Mouse (Mus musculus) frontal cortex, adult (tissue): ENCODE data around the gene Lcn2.

Experiments
- ATAC-seq: cut with Nextera tagmentation; 2 replicates; pipeline ENCODE4 v1.9.2; 2017; ENCODE audit warnings: mild to moderate bottlenecking, moderate library complexity, mixed read lengths; ENCODE audit not compliant: low TSS enrichment

Lcn2 gene

GRCm38 (mm10) chr2:32413936-32414335 lies 25.9 kb upstream of the Lcn2 start:
- no peak for ATAC-seq

DNA sequence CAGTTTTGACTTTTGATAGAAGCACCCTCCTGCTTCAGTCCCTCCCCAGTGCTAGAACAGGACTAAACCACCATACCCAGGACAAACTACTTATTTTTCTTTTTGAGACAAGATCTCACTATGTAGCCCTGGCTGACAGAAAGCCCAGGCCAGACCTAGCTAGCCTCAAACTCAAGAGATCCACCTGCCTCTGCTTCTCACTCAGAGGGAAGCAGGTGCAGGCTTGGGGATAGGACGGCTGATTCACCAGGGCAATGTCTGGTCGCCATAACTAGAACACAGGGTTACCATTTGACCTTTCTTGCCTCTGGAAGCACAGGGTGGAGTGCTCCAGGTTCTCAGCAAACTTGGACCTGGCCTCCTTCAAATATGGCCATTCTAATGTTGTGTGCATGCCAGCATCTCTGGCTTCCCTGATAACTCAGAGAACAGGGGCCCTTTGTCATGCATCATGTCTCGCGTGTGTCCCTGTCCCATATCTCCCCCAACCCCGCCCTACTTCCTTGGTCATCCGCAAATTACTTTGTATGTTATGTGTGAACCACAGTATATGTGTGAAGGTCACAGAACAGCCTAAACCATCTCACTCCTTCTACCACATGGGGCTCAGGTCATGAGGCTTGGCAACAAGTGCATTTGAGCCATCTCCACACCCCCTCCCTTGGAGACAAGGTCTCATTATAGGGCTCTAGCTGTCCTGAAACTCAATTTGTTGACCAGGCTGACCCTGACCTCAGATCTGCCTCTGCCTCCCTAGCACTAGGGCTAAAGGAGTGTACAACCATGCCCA lies 24.9 kb upstream of the Lcn2 start:
- ATAC-seq: no peak

GRCm38 (mm10) chr2:32411407-32411806 lies 23.4 kb upstream of the Lcn2 start:
- ATAC-seq: no peak

DNA sequence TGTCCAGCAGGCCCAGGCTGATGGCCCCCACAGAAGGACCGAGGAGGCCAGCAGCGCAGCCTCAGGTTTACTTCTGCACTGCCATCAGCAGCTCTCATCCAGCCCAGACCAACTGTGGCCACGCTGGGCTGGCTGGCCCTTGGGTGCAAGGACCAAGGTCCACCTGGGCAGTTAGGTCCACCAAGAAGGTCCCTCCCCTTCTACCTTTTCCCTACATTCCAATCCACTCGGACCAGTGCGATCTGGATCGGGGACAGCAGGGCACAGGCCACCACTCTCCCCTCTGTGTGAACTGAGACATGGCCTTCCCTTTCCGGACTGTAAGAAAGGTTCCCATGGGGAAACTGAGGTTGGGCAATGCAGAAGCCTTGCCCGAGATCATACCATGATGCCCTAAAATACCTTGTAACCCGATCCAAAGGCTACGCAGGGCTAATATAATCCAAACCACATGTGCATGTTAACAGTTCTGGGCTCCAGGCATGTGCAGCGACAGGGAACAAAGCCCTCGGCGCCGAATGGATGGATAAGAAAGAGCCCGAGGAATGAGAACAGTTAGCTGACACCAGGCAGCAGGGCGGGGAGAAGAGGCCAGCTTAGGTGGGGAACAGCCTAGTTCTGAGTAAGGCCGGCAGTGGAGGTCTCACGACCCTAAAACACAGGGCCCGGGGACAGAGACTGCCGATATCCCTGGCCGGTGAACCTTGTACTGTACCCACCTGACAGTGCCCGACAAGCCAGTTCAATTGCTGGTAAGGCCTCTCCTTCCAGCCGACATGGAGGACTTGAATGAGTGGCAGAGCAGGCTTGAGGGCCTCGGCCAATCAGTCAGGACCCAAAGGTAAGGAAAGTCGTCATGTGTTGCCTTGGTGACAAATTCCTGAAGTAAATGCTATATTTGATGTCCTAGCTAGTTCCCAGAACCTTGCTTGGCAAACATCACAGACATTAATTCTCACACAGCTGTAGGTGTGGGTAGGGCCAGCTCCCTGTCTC lies 20.7 kb upstream of the Lcn2 start:
- no peak for ATAC-seq

DNA sequence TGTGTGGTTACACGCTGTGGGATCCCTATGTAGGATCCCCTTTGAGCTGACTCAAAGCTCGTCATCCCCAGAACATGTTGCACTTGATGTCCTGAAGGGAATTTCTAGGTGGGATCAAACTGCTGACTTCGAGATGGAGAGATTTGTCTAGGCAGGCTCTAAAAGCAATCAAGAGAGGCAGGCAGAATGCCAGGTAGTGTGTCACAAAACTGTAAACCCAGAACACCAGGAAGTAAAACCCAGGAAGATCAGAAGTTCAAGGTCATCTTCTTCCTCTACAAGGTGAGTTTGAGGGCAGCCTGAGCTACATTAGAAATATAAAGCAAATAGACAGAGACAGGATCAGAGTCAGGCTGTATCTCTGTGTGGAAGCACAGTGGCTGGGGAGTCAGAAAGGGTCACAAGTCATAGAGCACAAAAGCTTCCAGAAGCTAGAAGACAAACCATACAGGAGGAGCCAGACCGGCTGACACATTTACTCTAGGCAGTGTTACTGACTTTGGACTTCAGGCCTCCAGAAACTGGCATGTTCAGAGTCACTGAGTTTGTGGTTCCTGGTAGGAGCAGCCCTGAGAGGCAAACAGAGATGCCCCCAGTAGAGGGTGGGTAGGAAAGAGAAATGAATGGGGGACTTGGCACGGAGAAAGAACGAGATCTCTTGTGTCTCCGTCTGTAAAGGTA lies 19.2 kb upstream of the Lcn2 start:
- no peak for ATAC-seq

DNA sequence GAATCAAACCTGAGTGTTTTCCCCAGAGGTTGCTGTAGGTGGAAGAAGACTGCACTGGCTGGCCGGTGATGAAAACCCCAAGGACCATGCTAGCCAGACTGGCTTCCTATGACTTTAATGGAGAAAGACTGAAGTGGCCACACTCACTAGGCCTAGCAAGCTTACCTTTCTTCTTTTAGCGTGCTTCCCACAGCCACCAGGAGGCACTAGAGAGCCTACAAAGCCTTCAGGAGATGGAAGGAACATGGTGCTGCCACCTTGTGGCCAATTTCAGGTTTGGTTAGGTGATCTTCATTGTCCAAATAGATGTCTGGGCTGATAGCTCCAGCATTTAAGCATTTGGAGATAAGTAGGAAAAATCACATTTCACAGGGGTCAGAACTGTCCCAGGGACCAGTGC lies 16.6 kb upstream of the Lcn2 start:
- peak; percentile 68 for ATAC-seq

DNA sequence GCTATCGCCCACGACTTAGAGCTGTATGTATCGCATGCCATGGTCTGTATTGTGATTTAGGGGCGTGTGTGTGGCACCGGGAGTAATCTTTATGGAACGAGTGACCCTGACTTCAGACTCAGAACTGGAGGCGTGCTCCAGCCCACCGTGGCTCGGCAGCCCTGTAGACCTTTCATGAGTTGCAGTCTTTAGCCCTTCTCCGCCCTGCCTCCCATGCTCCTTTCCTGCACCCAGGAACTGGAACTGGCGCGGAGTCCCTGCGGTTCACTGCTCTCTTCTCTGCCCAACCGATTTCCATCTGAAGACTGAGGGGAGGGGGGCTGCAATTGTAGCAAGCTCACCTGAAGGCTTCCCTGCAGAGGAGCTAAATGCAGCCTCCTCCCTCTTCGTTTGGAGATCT lies 8.6 kb upstream of the Lcn2 start:
- no peak for ATAC-seq

DNA sequence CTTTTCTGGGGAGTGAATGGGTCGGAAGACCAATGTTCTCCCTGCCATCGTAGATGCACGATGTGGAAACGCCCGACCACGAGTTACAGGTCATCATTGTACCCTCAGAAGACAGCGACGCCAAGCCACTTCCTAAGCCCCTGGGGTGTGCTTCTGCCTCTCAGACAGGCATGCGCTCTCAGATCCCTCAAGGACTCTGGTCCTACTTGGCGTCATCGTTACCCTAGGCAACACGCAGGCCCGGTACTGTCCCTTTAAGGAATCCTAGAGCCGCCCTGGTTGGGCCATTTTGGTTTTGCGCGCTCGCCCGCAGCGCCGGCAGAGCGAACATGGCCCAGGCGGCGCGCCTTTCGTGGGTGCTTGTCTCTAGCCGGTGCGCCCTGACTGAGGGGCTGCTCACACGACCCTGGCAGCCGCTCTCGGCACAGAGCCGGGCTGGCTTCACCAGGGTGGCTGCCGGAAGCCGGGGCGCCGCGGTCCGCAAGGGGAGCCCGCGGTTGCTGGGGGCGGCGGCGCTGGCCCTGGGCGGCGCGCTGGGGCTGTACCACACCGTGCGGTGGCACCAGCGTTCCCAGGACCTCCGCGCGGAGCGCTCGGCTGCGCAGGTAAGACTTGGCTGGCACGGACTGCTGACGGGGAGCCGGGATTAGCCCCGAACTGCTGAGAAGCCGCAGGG lies 8.0 kb upstream of the Lcn2 start:
- peak; percentile 93 for ATAC-seq

GRCm38 (mm10) chr2:32395484-32395945 lies 7.5 kb upstream of the Lcn2 start, which contains the start of gene Ptges2:
Gene Ptges2 (plus strand): TSS chr2:32395896.
- ATAC-seq: peak; percentile 82

DNA sequence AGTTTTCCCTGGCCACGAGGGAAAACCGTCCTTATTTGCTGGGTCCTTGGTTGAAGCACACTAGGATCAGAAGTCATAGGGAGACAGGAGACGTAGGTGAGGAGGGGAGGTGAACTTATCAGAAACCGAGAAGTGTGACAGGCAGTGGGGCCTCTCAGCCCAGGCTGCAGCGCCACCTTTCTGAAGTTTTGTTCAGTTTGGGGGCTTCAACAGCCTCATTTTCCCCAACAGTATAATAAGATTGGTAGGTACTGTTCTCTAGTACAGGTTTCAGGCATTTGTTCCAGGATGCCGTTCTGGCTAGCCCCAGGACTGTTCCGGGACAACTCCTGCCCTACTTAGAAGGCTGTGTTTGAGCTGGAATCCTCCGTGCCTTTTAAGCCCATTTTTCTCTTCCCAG lies 6.9 kb upstream of the Lcn2 start:
- ATAC-seq: peak; percentile 5; the same call in 1 of the 2 replicates

DNA sequence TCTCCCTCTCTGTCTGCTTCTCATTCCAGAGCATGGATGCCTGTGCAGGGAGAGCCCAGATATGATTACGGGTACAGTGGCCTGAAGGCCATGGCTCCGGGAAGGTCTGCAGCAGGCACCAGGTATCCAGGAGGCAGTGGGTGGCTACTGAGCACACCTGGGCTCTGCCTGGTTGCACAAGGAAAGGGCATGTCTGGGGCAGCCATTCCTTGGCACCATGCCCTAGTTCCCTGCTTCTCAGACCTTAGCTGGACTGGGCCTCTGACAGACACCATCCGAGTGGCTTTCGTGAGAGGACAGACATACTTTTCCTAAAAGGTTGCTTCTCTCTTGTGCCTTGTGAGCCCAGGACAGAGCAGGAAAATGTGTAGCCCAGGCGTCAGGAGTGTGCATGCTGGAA lies 4.0 kb upstream of the Lcn2 start:
- no peak for ATAC-seq

DNA sequence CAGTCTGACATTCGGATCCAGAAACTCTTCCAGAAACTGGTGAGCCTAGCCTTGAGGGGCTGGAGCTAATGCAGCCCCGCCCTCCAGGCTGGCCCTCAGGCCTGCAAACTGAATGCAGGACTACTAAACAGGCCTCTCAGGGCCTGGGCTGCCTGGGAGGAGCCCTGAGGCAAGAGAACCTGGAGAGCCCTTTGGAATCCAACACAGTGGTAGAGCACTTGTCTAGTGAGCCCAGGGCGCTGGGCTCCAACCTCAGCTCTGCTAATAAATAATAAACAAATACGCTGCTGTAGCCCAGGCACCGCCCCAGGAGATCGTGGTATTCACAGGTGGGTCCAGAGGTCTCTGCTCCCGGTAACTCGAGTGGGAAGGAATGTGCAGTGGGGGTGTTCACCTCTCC lies 2.8 kb upstream of the Lcn2 start:
- ATAC-seq: no peak

GRCm38 (mm10) chr2:32389157-32389556 lies 1.1 kb upstream of the Lcn2 start:
- ATAC-seq: no peak

GRCm38 (mm10) chr2:32382689-32383088 lies 5.4 kb downstream of the Lcn2 start:
- ATAC-seq: no peak

DNA sequence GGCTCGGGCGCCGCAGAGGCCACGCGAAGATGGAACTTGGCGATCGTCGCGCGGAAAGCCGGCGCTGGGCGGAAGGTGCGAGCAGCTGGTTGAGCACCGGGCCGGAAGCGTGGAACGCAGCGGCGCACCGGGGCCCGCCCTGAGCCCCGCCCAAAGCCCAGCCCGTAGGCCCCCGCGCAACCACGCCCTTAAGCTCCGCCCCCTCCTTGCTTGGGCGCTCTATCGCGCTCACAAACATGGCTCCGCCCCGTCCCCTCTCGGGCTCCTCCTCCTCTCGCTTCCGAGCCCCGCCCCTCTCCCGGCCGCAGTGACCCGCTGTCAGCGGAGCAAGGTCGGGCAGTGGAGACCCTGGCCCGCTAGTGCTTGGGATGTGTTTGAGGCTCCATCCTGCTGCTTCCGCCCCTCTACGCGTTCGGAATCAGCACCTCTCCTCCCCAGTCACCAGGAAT lies 6.3 kb downstream of the Lcn2 start, which contains the start of gene 1110008P14Rik:
TSS of gene 1110008P14Rik (minus strand) at position 164 of the 449 bp plus-strand sequence.
- ATAC-seq: peak; percentile 64

- ATAC-seq: peak; percentile 8
Observed at GRCm38 (mm10) chr2:32381141-32381774, 6.8 kb downstream of the Lcn2 start.

GRCm38 (mm10) chr2:32380001-32380500 lies 8.0 kb downstream of the Lcn2 start:
- ATAC-seq: no peak

- ATAC-seq: peak; percentile 32
Observed at GRCm38 (mm10) chr2:32376963-32377362, 11.1 kb downstream of the Lcn2 start.

DNA sequence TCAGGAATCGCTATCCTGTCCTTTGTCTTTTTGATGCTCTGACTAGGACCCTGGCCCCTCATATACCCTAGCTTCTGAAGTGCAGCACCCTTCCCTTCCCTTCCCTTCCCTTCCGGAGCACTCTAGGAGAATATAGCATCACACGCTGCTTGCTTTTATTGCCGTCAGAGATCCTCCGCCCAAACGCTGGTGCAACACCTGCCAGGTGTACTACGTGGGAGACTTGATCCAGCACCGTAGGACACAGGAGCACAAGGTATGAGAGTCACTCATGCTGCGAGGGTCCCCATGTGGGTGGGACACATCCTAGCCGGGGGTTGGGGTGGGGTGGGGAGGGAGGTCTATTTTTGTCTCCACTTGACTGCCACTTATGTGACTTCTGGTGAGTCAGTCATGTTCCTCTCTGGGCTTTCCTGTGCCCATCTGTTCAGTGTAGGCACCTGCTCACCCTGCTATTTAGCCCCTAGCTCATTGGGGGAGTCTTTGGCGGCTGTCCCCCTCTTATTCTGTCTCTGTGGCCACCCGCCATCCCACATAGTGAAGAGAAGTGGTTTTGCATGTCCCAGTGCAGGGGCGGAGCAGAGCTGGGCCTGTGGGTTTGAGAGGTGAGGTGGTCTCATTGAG lies 12.6 kb downstream of the Lcn2 start:
- no peak; the same call in 1 of the 2 replicates for ATAC-seq

GRCm38 (mm10) chr2:32374191-32374590 lies 13.9 kb downstream of the Lcn2 start:
- ATAC-seq: no peak
